Mouse (Mus musculus) ES-E14 (cell line): Measurements from ENCODE around the gene Npff.

Experiments
- MAFK ChIP-seq: IDR thresholded peaks from 2 replicates; pipeline ENCODE4 v1.6.1; 2014; ENCODE audit warnings: mild to moderate bottlenecking, low read depth, low read length, inconsistent platforms; ENCODE audit not compliant: insufficient read depth
- ZNF384 ChIP-seq: IDR thresholded peaks from 2 replicates; pipeline ENCODE4 v1.6.1; 2012; ENCODE audit warnings: low read depth, low read length, inconsistent platforms

DNA sequence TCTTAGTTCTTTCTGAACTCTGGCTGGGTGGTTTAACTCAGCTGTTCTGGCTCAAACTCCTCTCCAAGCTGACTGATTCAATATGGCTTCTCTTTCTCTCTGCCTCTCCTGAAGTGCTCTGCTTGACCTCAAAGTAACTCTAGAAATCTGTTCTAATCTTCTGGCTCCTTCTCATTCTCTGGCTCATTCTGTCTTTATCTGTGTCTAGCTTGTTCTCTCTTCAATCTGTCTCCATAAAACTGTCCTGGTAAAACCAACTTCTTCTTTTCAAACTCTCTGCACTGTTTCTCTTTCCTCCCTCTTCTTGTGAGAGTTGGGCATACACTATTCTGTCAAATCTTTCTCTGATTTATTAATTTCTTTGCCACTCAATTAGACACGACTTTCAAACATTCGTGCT is 43.1 kb upstream of the Npff start:
- TF ChIP-seq MAFK: no peak
- no peak for TF ChIP-seq ZNF384
